Mouse (Mus musculus): ENCODE results near the gene Tpst2.
"Not testable (repeated sequence)": the region's sequence is repeated elsewhere in the genome, so short reads cannot be mapped to it uniquely, and the experiment has no call there.

Gene Tpst2

GRCm38 (mm10) chr5:112297257-112297656 lies 20.8 kb downstream of the Tpst2 start:
- no peak for DNase-seq (ENCODE audit: low spot score in 2 of 2)

GRCm38 (mm10) chr5:112298226-112298988 lies 21.9 kb downstream of the Tpst2 start:
- DNase-seq (ENCODE audit: low spot score in 2 of 2) = no peak

- DNase-seq (ENCODE audit: low spot score in 2 of 2) = no peak
Observed at GRCm38 (mm10) chr5:112299399-112299798, 22.9 kb downstream of the Tpst2 start.

GRCm38 (mm10) chr5:112300112-112300511 lies 23.6 kb downstream of the Tpst2 start:
- DNase-seq (ENCODE audit: low spot score in 2 of 2) = no peak

- DNase-seq (ENCODE audit: low spot score in 2 of 2) = no peak
Observed at GRCm38 (mm10) chr5:112300721-112301308, 24.3 kb downstream of the Tpst2 start.

GRCm38 (mm10) chr5:112301694-112302093 lies 25.2 kb downstream of the Tpst2 start:
- DNase-seq (ENCODE audit: low spot score in 2 of 2) = no peak

- DNase-seq (ENCODE audit: low spot score in 2 of 2) = no peak
Observed at GRCm38 (mm10) chr5:112302310-112302709, 25.8 kb downstream of the Tpst2 start.

GRCm38 (mm10) chr5:112305842-112306241 lies 29.4 kb downstream of the Tpst2 start:
- DNase-seq (ENCODE audit: low spot score in 2 of 2) = no peak

- no peak for DNase-seq (ENCODE audit: low spot score in 2 of 2)
Observed at GRCm38 (mm10) chr5:112313222-112313885, 36.9 kb downstream of the Tpst2 start.

- DNase-seq (ENCODE audit: low spot score in 2 of 2) = no peak
Observed at GRCm38 (mm10) chr5:112316468-112316867, 40.0 kb downstream of the Tpst2 start.

- no peak for DNase-seq (ENCODE audit: low spot score in 2 of 2)
Observed at GRCm38 (mm10) chr5:112317328-112317727, 40.8 kb downstream of the Tpst2 start.

- not testable (repeated sequence) for DNase-seq (ENCODE audit: low spot score in 2 of 2)
Observed at GRCm38 (mm10) chr5:112319343-112319742, 42.9 kb downstream of the Tpst2 start.

- DNase-seq (ENCODE audit: low spot score in 2 of 2) = no peak
Observed at GRCm38 (mm10) chr5:112320379-112320778, 43.9 kb downstream of the Tpst2 start.

- DNase-seq (ENCODE audit: low spot score in 2 of 2) = peak; percentile 73 to 85
Observed at GRCm38 (mm10) chr5:112320936-112321335, 44.4 kb downstream of the Tpst2 start.

- no peak for DNase-seq (ENCODE audit: low spot score in 2 of 2)
Observed at GRCm38 (mm10) chr5:112321376-112321775, 44.9 kb downstream of the Tpst2 start.

- no peak for DNase-seq (ENCODE audit: low spot score in 2 of 2)
Observed at GRCm38 (mm10) chr5:112323246-112323645, 46.8 kb downstream of the Tpst2 start.

- DNase-seq (ENCODE audit: low spot score in 2 of 2) = no peak
Observed at GRCm38 (mm10) chr5:112324637-112325545, 48.4 kb downstream of the Tpst2 start.

- peak; percentile 98 for DNase-seq (ENCODE audit: low spot score in 2 of 2)
Observed at GRCm38 (mm10) chr5:112325546-112326445, 49.3 kb downstream of the Tpst2 start, which contains the start of gene Tfip11. TSS of gene Tfip11 (plus strand) at chr5:112326358.

- DNase-seq (ENCODE audit: low spot score in 2 of 2) = no peak
Observed at GRCm38 (mm10) chr5:112326446-112327009, 50.0 kb downstream of the Tpst2 start.

GRCm38 (mm10) chr5:112327854-112328253 lies 51.4 kb downstream of the Tpst2 start:
- no peak for DNase-seq (ENCODE audit: low spot score in 2 of 2)
